Mouse (Mus musculus) gastrocnemius, adult 18-20 months (tissue): ENCODE data around the gene Rps29. TPM values are rescaled to one million over a fixed set of nuclear protein-coding genes. Genes with fewer than 3 reads are reported as not detected.
A peak's percentile ranks its signal among the peaks of the same experiment; 100 is the strongest.

Source experiments
- DNase-seq: peaks from one replicate; pipeline ENCODE4 v3.0.0; 2021; ENCODE audit warnings: low spot score
- long read RNA-seq, 2 experiments: library from polyadenylated mRNA; stranded (forward); transcript quantifications; one replicate each; pipeline ENCODE4 v2.0.0; 2021
- total RNA-seq, 2 experiments: library from RNA; stranded (reverse); gene quantifications; 2 replicates each; pipeline ENCODE4 v1.2.3; 2021

The Rps29 gene
- total RNA-seq = 1,000 to 10,000 TPM in 1 of 2 experiments, 100 to 1,000 TPM in 1; 898 to 1,011 TPM
- long read RNA-seq, experiment 1, transcript Rps29-201 (3 exons, 390 nt) = major isoform, 265 of 268 reads
- long read RNA-seq, experiment 1, partial matches to known transcripts = 3 of 268 reads
- long read RNA-seq, experiment 1, other reads (novel, unspliced or antisense) = 0 of 268 reads
- long read RNA-seq, experiment 2, transcript Rps29-201 (3 exons, 390 nt) = major isoform, 231 of 238 reads
- long read RNA-seq, experiment 2, partial matches to known transcripts = 6 of 238 reads
- long read RNA-seq, experiment 2, other reads (novel, unspliced or antisense) = 1 of 238 reads

DNA sequence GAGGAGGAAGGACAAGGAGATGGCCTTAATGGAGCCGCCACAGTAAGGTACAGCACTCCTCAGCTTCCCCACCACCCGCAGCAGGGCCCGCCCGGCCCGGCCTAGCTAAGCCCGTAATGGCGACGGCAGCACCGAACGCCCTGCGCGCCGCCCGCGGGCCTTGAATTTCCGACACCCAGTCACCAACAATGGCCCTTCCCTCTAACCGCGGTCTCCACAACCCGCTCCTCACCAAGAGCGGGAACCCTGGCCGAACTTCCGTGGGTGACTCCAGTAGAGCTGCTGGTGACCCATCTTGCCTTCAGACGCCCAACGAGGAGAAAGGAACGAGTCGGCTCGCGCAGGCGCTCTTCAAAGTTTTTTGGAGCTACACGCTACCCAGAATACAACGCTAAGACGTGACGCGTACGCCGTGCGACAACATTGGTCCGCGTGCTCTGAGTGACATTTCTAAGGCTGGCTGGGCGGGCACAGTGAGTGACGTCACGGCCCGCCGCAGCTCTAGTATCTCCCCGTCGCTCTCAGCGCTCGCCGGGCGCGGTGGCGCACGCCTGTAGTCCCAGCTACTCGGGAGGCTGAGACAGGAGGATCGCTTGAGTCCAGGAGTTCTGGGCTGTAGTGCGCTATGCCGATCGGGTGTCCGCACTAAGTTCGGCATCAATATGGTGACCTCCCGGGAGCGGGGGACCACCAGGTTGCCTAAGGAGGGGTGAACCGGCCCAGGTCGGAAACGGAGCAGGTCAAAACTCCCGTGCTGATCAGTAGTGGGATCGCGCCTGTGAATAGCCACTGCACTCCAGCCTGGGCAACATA lies at the start of gene Rps29:
Gene Rps29, minus strand, starts transcription at position 422 of the 813 bp plus-strand sequence.
- peak; percentile 97 for DNase-seq

DNA sequence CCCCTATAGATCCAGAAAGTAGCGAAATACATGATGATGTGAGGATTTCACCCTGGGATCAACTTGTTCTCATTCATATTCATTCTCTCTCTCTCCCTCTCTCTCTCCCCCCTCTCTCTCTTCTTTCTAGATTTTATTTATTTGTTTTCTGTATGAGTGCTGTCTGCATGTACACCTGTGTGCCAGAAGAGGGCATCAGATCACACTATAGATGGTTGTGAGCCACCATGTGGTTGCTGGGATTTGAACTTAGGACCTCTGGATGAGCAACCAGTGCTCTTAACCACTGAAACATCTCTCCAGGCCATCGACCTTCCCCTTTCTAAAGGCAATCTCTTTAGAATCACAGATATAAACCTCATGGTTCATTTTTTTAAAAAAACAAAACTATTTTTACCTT lies 49.5 kb upstream of the Rps29 start:
- no peak for DNase-seq

DNA sequence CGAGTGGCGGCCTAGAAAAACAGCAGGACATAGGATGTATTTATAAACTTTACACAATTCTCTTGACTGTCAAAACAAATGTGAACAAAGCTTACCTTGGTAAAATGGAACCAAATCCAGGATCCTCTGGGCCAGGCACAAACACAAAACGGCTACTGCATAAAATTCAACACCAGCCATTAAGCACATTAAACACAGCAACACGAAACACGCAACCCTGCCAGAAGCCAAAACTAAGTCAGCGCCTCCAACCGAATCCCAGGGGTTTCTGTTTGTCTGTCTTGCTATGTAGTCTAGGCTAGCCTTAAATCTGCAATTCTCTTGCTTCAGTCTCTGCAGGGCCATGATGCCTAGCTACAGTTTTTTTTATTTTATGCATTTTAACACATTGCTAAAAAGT lies 48.9 kb upstream of the Rps29 start:
- DNase-seq = no peak

DNA sequence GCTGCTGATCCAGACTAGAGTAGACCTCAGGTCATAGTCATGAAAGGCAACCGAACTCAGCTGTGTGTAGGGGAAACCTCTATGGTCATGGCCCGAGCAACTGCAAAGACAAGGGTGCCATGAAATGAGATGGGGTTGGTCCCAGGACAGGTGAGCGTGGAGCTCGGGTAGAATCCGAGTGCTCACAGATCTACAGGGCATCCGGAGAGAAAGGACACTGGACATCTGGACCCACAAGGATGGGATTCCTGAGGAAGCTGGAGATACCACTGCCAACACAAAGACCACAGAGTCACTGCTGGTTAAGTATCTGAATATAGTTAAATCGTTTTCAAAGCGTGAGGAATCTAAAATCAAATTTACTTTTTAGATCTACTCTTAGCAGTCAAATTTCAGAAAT lies 48.4 kb upstream of the Rps29 start:
- no peak for DNase-seq

DNA sequence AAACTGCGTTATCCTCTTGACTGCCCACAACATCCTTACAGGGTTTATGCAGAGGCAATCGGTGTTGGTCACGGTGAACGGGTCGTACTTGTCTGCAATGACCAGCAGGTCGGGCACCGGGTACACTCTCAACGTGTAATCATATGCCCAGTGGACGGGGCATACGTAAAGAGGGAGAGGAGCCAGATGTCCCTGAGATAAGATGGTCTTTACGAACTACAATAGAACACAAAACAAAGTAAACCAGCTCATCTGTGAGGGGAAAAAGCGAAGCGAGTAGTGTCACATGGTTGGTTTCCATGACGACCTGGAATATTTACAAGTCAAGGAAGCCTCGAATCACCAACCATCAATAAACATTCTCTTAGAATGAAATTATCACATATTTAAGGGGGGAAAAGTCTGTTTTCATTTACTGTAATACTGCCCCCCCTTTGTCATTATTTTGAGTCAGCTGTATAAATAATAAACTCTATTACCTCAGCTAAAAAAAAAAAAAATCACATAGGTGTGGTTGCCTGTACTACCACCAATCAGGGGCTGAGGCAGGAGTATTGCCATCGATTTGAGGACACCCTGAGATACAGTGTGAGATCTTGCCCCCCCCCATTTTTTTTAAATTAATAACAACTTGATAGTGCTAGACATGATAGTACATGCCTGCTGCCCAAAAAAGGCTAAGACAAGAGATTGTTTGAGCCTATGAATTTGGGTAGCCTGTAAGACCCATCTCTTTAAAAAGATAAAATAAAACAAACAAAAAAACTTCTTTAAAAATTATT lies 45.3 kb upstream of the Rps29 start, which contains the start of gene Gm49384:
Gene Gm49384, minus strand, starts transcription at position 216 of the 782 bp plus-strand sequence.
- DNase-seq = no peak

DNA sequence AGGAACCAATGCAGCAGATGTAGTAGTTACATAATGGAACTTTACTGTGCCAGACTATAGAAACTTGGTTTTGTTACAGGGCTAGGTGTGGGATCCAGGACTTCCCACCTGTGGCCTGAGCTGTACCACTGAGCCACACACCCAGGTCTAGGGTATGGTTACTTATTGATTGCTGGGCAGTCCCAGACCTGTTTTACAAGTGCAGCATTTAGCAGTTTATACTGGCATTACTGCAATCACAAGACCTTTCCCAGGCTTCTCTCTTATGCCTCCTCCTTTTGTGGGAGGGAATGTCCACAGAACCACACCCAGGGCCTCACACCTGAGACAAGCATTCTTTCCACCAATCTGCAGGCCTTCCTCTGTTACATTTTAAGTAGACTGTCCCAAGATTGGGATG lies 40.0 kb upstream of the Rps29 start:
- no peak for DNase-seq

DNA sequence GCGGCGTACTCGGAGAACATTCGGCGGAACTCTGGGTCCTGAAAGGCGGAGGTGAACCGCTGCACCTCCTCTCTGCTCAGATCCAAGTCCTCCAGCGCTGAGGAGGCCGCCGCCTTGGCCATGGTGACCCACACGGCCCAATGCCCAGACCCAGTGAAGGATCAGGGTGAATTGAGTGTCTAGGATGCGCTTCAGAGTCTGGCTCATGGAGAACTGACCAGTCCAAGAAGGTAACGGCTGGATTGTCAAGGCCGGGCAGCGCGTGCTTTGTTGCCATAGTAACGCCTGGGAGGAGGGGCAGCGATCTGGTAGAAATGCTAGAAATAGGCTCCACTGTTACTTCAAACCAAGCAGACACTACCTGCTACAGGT lies 39.2 kb upstream of the Rps29 start, which contains the start of gene Dnaaf2:
Gene Dnaaf2, minus strand, starts transcription at position 266 of the 372 bp plus-strand sequence.
- peak; percentile 44 for DNase-seq

DNA sequence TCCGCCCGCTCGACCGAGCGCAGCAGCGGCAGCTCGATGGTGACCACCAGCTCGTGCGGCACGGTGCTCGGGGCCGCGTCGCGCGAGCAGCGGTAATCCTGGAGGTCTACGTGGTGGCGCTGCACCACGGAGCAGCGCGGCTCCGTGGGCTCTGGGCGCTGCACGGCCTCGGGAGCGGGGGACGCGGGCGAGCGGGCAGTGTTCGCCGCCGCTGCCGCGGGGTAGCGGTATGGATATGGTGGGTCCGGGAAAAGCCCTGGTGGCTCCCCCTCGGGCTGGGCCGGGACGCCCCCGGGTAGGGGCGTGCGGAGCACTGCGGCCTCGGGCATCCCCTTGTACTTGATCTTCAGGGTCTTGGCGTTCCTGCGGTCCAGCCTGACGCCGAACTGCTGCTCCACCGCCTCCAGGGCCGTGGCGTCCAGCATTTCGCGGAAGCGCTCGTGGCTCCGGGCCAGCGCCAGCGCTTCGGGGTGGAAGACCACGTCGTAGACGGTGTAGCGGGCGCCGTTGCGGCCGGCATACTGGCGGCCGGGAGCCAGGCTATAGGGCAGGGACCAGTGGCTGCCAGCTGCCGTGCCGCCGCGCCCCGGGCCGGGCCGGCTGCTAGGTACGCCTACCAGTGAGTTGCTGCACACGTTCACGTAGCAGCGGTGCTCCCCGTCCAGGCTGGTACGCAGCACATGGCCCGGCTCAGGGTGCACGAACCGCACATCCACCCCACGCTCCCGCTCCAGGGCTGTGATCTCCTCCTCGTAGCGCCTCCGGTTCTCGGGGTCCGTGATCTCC lies 38.6 kb upstream of the Rps29 start:
- DNase-seq = peak; percentile 34

DNA sequence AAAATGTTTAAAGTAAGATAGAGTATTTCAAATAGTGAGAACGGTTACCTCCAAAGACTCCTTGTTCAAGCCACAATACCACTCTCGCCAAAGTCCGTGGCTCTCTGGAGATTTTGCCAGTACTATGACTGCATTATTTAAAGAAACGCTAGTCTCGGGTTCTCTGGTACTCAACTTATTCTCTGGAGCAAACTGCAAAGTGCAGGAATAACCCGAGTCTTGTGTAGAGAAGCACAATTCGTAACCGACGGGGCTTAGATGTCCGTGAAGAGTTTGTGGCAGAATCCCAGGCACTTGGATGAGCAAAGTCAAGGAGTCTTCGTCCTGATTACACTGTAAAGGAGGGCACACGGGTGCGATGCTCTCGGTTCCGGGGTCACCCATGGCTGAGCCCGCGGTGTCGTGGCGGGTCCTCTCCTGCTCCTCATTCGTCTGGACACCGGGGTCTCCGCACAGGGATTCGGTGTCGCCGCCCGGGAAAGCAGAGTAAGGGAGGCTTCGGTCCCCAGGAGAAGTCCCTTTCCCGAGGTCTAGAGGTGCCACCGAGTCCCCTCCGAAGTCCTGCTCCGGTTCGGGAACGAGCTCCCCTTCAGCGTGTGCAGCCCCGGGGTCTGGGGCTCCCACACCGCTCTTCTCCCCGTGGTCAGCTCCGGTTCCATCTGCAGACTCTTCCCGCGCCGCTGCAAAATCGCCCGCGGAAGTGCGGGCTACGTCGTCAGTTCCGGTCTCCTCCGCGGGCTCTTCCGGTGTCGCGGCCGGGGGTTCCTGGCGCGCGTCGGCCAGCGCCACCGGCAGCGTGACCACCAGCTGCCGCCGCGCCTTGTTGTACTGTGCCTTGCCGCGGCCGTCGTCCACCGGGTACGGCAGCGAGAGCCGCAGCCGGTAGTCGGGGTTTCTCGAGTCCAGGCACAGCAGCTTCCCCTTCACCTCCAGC lies 37.7 kb upstream of the Rps29 start, which contains the start of gene Gm49383:
Gene Gm49383, minus strand, starts transcription at position 661 of the 934 bp plus-strand sequence.
- peak; percentile 55 for DNase-seq

DNA sequence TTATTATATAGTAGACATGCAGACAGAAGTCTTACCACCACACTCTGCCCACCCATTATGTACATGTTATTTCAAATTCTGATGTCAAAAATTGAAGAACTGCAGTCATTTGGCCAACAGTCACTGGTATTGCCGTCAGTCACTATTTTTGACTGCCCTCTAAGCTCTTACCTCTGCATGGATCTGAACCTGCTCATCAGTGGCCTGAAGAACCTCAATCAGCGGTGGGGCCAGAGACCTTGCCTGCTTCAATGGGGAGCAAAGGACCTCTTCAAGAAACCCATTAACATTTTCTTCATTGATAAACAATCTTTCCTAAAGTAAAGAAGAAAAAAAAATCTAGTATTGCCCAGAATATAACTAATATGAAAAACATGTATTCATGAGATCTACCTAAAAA lies 33.7 kb upstream of the Rps29 start:
- no peak for DNase-seq

DNA sequence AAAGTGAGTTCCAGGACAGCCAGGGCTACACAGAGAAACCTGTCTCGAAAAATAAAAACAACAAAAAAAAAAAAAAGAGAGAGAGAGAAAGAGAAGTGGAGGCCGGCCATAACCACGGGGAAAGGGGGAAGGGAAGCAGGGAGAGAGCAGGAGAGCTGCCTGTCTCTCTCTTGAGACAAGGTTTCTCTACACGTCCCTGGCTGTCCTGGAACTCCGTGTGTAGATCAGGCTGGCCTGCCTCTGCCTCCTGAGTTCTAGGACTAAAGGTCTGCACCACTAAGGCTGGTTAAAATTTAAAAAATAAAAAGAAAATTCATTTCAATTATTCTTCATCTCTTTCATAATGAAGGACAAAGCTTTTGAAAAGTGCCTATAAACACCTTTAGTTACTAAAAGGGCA lies 32.4 kb upstream of the Rps29 start:
- DNase-seq = no peak

DNA sequence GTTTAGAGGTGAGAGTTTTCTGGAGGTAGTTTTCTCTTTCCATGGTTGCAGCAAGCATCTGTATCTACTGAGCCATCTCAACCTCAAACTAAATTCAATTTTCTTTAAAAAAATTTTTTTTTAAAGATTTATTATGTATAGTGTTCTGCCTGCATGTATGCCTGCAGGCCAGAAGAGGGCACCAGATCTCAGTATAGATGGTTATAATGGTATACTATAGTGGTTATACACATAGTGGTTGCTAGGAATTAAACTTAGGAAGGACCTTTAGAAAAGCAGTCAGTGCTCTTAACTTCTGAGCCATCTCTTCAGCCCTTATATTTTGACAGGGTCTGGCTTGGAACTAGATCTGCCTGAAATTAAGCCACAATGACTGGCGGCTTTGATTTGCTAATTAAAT lies 31.5 kb upstream of the Rps29 start:
- DNase-seq = no peak

DNA sequence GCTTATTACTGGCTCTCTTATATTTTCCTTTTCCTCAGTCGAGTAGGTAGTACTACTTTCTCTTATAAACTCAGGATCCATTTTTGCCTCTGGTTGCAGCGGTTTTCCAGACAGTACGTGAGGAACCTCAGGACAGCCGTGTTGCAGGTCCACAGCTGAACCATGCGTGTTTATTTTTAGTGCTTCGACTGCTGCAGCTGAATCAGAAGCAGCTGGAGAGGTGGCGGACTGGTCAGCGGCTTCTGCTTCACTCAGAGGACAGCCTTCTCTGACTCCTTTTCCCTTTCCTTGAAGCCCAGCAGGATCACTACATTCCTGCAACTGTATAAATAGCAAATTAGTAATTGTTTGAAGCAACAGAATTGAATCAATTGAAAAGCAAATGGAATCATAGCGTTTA lies 31.1 kb upstream of the Rps29 start:
- DNase-seq = no peak

DNA sequence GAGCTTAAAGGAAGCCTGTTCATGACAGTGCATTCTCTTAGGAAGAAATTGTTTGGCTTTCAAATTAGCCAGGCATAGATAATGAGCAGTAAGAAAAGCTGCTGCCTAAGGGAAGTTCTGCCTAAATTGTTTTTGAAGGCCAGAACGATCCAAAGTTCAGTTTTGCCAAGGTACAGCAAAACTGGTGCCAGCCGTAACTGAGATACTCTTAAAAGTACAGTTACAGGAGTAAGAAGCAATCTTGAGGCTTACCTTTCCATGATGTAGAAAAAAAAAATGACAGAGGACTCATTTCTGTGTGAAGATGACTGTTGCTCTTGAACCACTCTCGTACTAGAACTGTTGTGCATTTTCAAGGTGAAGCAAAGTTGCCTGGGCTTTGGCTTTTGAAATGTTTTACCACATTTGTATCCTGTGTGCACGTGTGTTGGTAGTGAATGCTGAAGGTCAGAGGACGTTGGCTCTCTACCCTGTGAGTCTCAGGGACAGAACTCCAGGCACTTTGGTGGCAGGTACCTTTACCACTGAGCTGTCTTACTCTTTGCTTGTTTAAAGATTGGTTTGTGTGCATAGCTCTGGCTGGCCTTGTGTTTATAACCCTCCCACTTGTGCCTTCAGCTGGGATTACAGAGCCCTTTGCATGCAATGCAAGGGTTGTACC lies 28.0 kb upstream of the Rps29 start:
- no peak for DNase-seq

DNA sequence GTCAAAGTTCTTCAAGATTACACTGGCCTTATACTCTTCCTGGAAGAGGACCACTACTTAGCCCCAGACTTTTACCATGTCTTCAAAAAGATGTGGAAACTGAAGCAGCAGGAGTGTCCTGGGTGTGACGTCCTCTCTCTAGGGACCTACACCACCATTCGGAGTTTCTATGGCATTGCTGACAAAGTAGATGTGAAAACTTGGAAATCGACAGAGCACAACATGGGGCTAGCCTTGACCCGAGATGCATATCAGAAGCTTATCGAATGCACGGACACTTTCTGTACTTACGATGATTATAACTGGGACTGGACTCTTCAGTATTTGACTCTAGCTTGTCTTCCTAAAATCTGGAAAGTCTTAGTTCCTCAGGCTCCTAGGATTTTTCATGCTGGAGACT lies 26.4 kb upstream of the Rps29 start:
- DNase-seq = no peak

DNA sequence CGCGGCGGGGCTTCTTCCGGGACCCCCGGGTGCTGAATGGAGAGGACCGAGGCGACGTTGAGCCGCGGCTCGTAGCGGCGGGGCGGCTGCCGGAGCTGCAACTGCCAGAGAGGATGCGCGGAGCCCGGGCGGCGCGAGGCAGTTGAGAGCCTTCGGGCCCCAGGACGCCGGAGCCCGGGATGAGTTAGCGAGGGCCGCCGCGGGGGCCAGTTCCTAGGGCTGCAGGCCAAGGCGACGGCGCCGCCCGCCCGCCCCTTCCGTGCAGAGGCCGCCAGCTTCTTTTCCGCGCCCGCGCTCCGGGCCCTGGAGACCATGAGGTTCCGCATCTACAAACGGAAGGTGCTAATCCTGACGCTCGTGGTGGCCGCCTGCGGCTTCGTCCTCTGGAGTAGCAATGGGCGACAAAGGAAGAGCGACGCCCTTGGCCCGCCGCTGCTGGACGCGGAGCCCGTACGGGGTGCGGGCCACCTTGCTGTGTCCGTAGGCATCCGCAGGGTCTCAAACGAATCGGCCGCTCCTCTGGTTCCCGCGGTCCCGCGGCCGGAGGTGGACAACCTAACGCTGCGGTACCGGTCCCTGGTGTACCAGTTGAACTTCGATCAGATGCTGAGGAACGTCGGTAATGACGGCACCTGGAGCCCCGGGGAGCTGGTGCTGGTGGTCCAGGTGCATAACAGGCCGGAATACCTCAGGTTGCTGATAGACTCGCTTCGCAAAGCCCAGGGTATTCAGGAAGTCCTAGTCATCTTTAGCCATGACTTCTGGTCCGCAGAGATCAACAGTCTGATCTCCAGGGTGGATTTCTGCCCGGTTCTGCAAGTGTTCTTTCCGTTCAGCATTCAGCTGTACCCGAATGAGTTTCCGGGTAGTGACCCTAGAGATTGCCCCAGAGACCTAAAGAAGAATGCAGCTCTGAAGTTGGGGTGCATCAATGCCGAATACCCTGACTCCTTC lies 25.6 kb upstream of the Rps29 start:
- peak; percentile 41 for DNase-seq

DNA sequence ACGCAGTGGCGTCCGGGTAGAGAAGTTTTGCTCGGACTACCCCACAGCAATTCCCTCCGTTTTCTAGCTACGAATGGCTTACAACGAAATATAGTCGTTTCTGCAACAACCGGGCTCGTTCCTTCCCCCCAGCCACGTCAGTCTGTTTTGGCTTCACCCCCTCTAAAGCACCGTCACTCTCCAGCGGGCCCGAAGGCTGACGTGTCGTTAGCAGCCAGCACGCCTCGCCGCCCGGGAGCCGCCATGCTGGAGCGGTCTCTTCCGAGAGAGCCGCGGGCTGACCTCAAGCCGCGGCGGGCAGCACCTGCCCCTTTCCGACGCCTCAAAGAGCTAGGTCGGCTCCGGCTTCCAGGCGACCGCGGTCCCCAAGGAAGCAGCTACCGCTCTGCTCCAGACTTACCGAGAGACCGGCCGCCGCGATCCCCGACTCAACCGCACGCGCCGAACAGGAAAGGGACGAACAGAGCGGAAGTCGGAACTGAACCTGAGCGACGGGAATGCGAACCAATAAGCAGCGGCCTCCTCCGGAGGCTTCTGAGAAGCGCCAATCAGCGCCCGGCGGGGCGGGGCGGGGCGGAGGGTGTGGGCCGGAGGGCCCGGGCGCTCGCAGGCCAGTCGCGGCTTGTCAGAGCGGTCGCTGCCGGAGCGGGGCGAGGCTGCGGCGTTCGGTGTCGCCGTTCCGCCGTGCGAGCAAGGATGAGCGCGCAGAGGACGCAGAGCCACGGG lies 24.8 kb upstream of the Rps29 start, which contains the start of the genes Rpl36al and Mgat2:
Gene Rpl36al, minus strand, starts transcription at position 501 of the 726 bp plus-strand sequence.
Gene Mgat2, plus strand, starts transcription at position 575 of the 726 bp plus-strand sequence.
- DNase-seq = peak; percentile 99
